Mouse (Mus musculus): ENCODE data around the gene Fdps.
A peak's percentile ranks its signal among the peaks of the same experiment; 100 is the strongest.
"Not testable (repeated sequence)": the region's sequence is repeated elsewhere in the genome, so short reads cannot be mapped to it uniquely, and the experiment has no call there.

The Fdps gene

DNA sequence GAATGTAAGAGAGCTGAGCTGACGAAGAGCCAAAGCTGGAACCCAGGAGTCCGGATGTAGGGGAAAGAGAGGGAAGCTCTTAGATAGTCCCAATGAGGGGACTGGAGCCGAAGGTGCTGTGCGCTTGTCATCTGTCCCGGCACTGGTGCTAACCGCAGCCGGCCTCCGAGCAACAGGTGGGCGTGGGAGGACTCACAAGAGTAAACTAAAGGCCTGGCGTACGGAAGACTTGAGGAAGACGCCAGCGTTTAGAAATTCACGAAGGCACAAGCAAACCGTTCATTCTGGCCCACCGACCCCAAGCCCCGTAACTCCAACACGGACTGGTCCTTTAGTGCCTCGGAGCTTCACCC lies 324 bp downstream of the Fdps start:
- DNase-seq = peak; percentile 23

DNA sequence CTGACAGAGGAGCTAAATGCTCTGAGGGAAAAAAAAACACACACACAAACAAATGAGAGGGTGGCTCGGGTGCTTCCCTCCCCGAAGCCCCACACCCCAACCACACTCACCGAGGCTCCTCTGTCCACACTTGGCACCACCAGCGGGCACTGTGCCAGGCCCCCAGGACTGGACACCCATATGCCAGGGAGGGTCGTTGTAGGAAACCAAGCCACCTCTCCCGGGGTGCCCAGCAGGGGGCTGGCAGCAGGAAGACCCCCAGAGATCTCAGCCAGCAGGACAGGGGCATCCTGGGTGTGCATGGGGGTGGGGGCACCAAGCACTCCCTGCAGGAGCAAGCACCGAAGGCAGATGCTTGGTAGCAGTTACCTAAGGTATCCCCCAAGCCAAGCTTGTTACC lies 948 bp downstream of the Fdps start, which contains the start of gene Gm43738:
Gm43738 (minus strand) TSS at position 289 of the 400 bp plus-strand sequence.
- DNase-seq = no peak

DNA sequence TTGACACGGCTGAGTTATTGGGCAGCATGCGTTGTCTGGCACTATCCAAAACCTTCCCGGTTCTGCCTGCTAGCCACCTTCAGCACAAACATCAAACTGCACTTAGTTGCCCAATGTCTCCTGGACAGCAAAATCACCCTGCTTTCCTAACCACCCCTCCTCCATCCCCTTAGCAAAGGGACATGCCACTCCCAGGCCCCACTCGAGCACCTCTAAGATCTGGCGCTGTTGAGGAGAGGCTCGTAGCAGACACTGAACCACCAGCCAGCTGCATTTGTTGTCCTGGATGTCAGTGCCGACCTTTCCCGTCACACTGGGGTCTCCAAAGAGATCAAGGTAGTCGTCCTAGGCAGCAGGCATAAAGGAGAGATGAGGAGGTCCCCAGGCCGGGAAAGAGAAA lies 7.7 kb downstream of the Fdps start:
- no peak for DNase-seq

DNA sequence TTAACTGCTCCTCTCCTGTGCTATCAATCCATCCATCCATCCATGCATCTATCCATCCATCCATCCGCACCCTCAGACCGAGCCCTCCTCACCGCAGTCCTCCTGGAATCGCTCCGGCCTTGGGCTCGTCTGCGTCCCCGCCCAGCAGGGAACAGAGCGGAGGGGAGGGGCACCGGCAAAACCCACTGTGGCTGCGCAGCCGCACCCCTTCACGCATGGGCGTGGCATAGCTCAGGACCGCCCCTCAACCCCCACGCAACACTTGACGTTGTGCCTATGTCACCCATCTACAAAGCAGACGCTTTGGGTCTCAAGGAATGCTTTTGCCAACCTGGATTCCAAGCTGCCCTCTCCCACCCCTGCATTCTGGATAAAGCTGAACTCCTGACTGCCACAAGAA lies 8.6 kb downstream of the Fdps start, which contains the start of gene Rusc1:
Rusc1 (minus strand) TSS at position 137 of the 400 bp plus-strand sequence.
- DNase-seq = peak; percentile 93

DNA sequence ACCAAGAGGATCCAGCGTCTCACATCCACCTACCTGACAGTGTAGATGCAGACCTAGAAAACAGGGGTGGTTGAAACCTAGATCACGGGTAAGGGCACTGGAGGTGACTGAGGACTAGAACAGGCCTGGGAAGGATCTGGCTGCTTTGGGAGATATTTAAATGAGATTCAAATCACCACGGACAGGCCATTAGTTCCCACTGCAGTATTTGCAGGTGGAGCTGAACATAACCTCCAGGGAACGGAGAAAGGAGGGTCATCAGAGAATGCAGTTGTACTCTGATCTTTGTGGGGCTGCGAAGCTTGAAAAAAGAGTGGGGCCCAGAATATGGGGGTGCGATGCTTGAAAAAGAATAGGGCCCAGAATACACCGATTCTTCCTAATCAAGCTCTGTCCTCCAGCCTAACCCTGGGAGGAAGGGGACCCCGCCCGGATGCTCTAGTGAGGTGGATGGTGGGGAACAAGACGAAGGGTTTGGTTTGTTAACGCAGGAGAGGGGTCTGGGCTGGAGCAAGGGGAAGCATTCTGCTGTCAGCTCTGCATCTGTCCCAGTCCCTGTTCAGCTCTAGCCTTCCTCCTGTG lies 9.2 kb downstream of the Fdps start:
- DNase-seq = no peak

DNA sequence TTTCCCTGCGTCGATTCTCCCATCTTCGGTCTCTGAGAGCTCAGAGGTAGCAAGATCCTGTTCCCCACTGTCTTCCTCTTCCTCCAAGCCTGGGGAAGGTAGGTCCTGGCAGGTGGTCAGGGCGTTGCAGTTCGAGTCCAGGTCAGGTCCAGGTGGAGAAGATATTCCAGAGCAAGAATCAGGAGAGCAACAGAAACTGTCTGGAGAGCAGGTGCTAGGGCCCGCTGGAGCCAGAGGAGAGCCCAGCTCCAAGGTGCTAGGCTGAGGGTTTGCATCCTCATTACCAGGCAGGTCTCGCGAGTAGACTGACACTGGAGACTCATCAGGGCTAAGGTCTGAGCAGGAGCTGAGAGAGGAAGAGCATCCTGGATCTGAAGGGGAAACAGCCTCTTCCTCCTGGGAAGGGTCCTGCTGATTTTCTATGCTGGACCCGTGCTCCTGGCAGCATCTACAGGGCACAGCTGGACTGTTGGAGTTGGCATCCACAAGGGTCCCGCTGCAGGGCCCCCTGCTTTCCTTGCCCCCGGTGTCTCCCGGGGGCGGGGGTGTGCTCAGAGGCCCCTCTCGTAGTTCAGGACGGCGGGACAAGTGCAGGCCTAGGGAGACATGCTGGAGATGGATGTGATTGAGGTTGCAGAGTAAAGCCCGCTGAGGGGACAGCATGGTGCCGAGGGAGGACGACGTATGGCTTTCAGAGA lies 9.8 kb downstream of the Fdps start:
- DNase-seq = no peak

DNA sequence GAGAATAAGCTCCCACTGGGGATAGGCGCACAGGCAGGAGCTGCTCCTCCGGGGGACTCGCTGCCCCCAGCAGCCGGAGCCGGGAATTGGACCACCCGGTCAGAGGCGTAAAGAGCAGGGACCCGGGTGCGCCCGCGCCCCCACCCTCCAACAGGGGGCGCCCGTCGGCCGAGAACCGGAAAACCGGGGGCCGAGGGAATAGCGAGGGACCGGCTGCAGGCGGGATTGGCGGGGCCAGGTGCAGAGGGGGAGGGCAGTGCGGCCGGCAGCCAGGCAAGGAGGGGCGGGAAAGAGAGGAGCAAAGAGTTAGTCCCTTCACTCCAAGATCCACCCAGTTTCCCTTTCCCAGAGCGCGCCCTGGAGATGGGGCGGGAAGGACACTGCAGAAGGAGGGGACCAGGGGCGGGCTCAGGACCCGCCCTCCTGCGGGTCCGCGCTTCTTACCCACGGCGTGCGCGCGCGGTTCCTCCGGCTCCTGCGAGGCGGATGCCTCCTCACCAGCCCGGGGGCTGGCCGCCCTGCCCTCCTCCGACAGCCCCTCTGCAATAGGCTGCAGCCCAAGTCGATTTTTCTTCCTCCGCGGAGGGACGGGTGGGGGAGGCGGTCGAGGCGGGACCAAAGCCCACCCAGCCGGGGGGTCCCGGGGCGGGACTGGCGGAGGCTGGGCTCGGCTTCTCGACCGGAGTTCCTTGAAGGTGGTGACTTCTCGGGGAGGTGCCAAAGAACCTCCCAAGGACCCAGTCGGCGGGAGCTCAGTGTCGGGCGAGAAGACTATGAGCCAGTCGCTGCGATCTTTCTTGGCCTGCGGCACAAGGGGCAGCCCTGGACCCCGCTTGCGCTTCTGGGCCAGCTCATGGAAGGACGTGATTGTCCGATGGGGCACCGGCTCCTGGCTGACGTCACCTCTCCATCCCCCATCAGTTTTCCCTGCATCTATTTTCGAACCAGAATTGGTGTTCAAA lies 10.8 kb downstream of the Fdps start:
- DNase-seq = peak; percentile 83

DNA sequence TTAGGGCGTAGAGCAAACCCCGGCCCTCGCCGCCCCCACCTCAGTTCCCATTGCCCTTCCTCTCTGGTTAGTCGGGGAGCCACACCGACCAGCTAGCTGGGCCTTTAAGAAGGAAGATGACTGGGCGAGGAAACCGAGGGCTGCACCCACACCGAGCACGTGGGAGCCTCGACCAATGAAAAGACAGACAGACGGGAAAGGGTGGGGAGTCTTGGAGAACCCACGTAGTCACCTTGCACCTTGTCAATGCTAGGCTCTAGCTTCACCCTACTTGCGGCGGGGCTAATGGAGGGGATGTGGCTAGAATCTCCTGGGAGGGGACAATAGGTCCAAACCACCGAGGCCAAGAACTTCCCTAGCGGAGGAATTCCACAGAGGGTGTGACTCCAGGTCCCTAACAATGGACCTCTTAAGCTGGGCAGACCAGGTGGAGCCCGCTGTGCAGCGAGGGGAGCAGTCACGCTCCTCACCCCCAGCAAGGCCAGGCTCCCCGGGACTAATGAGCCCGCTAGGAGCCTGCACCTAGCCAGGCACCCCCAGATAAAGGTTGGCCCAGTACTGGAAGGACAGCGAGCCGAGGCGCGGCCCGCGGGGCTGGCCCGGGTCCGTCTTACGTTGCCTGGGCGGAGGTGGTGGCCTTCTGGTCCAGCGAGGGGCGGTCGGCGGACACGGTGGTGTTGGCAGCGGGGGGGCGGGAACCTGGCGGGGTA lies 11.7 kb downstream of the Fdps start:
- peak; percentile 95 for DNase-seq

DNA sequence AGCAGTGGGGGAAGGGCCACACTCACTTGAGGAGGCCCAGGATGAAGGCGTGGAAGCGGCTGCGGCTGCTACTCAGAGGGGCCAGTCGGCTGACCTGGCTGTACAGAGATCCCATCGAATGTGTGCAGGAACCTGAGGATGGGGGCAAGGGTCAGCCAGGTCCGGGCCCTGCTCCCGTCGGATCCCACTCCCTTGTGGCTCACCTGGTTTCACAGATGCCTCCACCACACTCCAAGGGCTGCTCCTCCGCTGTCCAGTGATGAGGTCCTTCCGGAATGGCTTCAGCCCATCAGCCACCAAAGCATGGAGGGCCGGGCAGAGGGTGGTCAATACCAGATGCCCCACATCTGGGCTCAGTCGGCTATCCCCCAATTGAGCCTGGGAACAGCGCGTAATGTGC lies 12.8 kb downstream of the Fdps start:
- no peak for DNase-seq

DNA sequence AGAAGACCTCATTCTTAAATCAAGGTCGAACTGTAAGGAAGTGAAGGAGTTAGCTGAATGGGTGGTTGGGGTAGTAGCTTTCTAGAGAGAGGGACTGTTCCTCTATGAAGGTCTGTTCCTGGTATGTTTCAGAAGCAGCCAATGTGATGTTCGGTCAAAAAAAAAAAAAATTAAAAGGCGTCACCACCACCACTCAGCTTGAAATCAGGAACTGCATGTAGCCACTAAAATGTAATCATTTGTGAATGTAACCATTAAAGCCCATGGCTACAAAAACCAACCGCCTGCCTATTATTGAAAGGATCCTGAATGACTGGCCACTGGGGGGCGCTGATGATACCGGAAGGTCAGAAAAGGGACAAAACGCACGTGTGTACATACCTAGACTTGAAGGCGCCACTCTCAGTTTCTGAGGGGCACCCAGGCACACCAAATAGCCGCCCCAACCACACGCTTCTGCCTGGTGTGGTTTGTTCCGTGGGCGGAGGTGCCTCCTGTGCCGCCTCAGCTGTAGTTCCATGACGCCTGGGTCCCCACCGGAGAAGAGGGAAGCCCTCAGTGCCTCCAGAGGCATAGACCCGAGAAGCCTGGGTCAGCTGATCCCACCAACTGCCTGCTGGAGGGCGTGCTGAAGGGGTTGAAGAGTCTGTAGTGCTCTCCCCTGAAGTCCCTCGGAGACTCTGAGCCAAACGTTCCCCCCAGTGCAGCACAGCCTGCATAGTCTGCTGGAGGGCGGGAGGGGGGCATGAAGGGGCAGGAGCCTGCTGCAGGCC lies 14.2 kb downstream of the Fdps start:
- DNase-seq = peak; percentile 93

DNA sequence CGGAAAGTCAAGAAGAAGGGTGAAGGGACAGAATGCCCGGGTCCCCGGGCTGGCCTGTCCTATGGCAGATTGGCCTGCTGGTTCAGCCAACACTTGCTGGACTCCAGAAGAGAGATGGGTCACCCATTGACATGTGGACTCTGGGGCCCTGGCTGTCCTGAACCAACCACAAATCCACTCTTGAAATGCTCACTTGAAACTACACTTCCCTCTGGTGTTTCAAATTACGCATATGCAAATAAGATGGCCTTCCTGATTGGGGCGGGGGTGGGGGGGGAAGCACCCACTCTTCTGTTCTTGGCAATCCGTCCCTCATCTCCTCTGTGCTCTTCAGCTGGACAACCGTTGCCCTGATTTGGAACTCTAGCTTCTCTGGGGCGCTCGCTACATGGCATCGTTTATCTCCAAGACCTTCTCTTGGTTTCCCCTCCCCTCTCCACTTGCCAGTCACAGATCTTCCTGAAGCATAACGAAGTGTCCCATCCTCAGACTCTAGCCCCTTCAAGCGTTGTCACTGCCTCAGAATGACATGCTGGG lies 17.0 kb downstream of the Fdps start:
- DNase-seq = no peak

DNA sequence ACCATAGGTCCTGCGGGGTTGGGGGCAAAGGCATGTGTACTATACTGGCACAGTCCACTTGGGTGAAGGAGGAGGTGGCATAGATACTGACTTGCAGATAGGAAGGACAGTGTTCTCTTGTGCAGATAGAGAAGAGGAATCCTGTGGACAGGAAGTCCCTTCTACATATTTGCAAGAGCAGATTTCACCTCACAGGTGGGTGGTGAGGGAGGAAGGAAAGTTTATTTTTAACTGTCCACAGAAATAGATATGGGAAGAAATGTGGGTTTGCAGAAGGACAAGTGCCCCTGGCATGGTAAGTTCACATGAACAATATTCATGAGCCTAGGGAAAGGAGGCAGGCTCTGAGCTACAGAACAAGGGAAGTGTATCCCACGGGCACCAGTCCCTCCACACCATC lies 17.6 kb downstream of the Fdps start:
- DNase-seq = no peak

DNA sequence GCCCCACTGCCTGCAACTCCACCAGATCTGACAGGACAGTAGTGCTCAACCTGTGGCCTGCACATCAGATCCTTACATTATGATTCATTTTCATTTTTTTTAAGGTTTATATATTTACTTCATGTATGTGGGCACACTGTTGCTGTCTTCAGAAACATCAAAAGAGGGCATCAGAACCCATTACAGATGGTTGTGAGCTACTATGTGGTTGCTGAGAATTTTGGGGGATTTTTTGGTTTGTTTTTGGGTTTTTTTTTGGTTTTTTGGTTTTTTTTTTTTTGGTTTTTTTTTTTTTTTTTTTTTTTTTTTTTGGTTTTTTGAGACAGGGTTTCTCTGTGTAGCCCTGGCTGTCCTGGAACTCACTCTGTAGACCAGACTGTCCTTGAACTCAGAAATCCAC lies 19.5 kb downstream of the Fdps start:
- DNase-seq = not testable (repeated sequence)

DNA sequence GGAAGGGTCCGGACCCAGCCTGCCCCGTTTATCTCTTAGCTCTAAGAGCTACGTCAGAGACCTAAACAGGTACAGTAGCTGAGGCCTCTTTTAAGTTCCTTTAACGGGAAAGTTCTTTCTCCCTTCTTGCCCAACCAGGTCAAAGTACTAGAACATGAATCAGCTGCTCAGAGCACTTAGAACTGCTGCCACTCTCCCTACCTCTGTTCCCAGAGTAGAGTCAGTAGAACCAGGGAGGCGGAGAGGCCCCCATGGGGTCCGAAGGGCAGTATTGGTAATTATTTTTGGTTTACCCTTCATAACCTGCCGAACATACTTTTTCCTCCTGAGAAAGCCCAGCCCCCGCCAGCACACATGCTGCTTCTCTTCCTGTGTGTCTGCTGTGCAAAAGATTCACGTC lies 24.4 kb downstream of the Fdps start:
- no peak for DNase-seq

DNA sequence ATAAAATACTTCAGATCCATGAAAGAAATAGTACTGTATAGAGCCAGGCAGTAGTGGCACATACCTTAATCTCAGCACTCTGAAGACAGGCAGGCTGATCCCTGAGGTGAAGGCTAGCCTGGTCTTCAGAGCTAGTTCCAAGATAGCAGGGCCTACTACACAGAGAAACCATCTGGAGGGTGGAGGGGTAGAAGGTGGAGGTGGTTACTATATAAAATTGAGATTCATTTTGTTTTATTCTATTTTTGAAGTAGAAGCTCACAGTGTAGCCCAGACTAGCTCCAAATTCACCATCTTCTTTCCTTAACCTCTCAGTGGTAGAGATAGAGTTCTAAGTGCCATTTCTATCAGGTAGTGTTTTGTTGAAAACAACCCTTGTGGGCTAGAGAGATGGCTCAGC lies 34.5 kb downstream of the Fdps start:
- no peak for DNase-seq

DNA sequence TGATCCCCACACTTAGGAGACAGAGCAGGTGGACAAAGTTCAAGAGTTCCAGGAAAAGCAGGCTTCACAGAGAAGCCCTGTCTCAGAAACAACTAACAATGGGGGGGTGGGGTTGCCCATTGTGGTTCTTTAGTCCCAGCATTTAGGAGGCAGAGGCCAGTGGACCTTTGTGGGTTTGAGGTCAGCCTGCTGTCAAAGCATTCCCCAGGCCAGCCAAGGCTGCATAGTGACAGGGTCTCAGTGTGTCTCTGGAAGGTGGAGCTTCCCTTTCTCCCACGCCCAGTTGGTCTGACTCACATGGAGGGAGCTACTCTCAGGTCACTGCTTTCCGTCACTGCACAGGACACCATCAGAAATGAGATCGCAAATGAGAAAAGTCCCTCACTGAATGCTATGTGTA lies 40.1 kb downstream of the Fdps start:
- no peak for DNase-seq

DNA sequence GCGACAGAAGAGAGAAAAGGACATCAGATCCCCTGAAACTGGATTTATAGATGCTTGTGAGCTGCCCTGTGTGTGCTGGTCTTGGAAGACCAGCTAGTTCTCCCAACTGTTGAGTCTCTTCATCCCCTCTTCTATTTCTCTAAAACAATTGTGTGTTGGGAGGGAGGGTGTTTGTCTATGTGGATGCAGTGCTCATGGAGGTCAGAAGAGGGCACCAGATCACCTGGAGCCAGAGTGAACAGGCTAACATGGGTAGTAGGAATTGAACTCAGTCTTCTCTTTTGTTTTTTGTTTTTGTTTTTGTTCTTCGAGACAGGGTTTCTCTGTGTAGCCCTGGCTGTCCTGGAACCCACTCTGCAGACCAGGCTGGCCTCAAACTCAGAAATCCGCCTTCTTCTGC lies 43.0 kb downstream of the Fdps start:
- DNase-seq = peak; percentile 52

DNA sequence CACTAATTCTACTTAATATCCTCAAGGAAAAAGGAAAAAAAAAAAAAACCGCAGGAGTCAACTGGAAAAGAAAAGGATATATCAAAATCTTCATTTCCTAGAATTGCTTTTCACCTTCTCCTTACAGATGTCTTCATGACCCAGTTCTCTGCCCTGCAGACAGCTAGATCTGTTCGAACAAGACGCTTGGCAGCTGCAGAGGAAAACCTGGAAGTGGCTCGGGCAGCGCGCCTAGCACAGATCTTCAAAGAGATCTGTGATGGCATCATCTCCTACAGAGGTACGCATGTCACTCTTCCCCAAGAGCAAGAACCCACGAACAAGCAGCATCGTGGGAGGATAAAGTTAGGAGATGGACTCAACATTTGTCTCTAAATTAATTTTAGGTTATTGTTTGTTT lies 43.4 kb downstream of the Fdps start:
- DNase-seq = no peak

Data from lung, postnatal 36 days (tissue).